Mouse (Mus musculus) left cerebral cortex, postnatal 10 days (tissue): Measurements from ENCODE around the gene Nfia. TPM values are rescaled to one million over a fixed set of nuclear protein-coding genes. Genes with fewer than 3 reads are reported as not detected.
A peak's percentile ranks its signal among the peaks of the same experiment; 100 is the strongest.

Source experiments
- DNase-seq, 2 experiments: peaks; one replicate each; pipeline ENCODE4 v3.0.0; 2021 to 2022; ENCODE audit warnings: low spot score in 2 of 2, mixed read lengths in 1 of 2; ENCODE audit errors: extremely low spot score in 1 of 2
- intact Hi-C: fragments of 180-260 bp; cut with DNase I; formaldehyde crosslinking; loops from one replicate; pipeline ENCODE4 v1.15.1; 2025
- total RNA-seq, 2 experiments: library from RNA; stranded (reverse); gene quantifications; 2 replicates each; pipeline ENCODE4 v1.2.3; 2021

The Nfia gene
- total RNA-seq, 2 experiments from 2014 or later = 76.4 to 79.5 TPM

DNA sequence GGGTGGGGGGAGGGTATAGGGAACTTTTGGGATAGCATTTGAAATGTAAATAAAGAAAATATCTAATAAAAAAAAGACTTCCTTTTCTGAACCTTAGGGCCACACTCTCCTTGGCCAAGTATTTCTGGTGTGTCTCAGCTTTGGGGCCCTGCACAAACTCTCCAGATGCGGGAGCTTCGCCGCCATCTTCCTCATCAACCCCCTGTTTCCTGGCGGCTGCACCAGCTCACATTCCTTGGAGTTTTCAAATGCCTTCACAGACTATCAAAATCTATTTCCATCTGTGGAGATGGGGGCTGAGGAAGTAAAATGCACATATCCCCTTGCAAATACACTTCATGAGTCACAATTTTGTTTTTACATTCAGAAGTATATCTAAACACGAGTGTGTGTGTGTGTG lies 75.1 kb downstream of the Nfia start:
- no peak for DNase-seq
- intact Hi-C loops = no loop called here

DNA sequence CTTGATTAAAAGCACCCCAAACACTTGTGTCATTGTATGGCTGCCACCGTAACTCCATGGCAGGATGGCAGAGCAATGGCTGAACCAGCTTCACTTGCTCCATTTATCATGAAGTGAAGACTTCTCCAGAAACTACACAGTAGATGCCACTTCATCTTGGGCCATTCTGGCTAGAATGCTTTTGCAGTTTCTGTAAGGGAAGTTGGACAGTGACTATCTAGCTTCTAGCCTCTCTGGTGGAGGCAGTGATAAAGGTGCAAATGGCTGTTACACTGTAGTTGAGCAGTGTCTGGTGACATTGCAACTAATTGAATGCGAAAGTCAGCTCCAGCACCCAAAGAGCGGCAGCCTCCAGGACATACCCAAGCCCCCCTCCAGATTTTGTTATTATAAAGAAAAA lies 78.5 kb downstream of the Nfia start:
- intact Hi-C loops = no loop called here
- DNase-seq = no peak

DNA sequence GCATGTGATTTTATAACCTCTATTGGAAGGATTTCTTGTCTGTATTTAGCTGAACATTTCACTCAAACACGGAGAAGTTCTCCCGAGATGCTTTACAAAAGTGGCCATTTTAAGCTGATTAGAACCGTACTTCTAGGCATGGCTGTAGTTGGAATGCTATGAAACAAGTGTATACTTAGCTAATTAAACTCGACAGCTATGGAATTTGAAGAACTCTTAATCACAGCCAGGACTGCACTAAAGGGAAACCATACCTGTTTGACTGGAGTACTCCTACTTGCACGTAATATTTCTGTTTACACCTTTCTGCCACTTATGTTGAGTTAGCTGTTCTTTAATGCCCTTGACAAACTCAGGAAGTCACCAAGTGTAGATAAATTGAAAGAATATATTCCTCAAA lies 79.2 kb downstream of the Nfia start:
- intact Hi-C loops = no loop called here
- no peak for DNase-seq

DNA sequence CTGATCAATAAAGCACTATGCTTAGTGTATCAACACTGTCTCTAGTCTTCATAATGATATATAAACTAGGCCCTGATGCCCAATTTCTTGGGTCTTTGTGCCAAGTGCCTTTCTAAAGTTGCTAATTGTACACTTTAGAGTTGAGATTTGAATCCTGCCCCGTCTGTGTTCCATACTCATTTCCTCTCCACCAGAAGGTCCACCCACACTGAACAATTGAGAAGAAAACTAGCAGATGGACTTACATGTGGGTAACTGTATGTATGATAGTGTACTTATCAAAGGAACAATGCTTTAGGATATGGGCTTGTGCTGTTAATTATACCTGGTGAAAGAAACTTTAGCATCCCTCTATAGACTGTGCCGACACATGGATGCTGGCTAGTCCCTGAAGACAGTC lies 80.1 kb downstream of the Nfia start:
- no peak for DNase-seq
- intact Hi-C loops = no loop called here

DNA sequence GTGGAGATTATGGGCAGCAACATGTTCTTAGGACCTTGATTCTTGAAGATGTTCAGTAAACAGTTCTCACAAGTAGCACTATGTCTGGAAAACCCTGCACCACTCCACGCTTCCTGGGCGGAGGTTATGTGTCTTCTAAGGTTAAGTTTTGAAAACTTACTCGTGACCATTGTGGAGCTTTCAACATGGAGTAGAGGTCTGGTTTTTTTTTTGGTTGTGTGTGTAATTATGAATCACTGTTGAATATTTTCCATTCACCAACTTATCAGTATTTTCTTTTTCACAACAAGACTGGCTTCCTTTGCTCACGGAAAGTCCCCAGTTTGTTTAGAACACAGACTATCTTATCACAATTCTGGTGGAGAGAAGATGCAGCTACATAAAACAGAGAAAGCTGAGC lies 82.2 kb downstream of the Nfia start:
- intact Hi-C loops = no loop called here
- DNase-seq = no peak

DNA sequence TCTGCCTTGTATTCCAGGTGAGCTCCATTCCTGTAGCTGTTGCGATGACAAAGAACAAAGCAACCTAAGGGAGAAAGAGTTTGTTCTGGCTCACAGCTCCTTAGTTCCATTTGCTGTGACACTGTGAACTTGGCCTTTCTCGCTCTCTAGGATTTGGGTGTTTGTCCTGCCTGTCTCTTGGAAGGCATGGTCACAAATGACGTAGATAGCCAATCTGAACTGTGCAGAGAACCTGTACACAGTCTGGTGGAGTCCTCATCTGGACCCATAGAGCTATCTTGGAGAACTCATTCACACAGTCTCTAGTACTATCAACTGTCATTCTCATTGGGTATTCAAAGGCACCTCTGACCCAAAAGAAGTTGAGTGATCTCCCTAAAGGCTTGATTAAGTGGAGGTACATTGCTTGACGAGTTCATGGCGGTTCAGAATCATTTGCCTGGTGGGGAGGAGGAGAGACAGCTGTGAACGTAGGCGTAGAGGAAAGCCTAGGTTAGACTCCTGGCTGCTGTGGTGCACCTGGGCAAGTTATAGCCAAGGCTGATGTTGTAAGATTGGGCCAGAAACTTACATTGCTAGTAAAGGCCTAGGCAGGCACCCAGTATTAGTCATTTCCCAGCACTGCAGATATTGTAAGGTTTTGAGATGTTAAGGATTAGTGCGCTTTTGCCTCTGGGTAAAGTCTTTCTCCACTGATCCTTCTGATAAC lies 83.3 kb downstream of the Nfia start:
- intact Hi-C loops = no loop called here
- no peak for DNase-seq

DNA sequence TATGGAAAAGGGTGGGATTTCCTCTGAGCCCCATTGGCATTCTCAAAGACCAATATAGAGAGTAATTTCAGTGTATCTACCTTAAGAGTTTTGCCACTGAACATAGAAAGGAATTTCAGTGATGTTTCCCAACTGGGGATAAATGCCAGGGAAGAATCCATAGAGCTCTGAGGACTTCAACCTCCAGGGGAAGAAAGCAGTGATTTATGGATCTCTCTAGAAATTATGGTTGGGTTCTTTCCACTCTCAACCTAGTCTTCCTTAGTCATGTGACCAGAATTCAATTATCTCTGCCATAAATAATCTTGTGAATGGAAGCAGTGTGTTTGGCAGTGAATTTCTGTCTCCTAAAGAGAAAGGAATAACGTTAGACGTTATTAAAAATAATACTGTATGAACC lies 85.0 kb downstream of the Nfia start:
- intact Hi-C loops = no loop called here
- DNase-seq = no peak

DNA sequence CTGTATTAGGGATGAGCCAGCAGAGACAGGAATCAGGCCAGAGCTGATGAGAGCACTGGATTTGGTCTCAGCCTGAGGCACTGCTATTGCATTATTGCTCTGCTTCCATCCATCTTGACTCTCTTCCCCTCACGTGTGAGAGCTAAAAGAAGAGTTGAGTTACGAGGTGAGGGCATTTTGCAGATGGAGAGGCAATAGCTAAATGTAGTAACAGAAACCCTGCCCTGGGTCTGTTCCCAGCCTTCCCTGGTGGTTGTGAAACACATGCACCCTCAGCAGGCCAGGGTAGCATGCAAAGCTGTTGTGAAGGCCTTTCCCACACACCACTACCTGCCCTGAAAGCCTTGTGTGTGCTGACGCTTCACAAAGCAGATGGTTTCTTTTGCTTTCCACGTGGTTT lies 86.9 kb downstream of the Nfia start:
- DNase-seq = no peak
- intact Hi-C loops = no loop called here

DNA sequence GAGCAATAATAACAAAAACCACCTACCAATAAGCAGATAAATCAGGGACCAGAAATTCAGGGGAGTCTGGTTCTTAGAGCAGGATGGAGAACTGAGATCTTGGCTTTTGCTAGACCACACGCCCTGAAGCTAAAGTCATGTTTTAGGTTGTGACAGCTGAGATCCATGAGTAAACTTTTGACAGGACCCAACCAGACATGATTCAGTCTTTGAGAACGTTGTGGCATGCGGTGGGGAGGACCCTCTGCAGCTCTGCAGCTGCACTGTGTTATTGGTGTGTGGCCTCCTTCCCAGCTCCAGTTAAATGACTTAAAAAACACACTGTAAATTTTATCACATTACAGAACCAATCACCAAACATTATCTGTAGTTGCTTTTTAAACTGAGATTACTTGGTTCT lies 87.8 kb downstream of the Nfia start:
- intact Hi-C loops = no loop called here
- DNase-seq = no peak

DNA sequence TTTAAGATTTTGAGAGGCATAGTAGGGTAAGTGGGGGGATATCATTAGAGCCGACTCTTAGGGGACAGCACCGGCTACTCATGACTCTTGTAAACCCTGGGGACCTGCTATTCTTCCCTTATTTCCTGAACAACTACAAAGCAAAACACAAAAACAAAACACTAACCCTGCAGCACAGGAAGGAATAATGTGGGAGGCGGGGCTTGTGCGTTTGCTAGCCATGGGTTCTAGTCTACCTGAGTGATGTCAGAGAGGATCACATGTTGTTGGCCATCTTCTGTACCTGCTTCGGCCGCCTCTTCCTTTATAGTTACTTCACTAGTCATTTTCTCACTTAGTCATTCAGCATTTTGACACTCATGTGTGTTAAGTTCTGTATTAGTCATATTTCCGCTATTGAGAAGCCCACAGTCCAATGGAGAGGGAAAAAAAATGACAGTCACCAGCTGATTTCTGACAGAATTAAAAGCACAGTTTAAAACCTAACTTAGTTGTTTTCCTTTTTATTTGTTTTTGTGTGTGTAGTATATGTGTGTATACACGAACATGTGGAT lies 88.3 kb downstream of the Nfia start:
- DNase-seq = no peak
- intact Hi-C loops = no loop called here

DNA sequence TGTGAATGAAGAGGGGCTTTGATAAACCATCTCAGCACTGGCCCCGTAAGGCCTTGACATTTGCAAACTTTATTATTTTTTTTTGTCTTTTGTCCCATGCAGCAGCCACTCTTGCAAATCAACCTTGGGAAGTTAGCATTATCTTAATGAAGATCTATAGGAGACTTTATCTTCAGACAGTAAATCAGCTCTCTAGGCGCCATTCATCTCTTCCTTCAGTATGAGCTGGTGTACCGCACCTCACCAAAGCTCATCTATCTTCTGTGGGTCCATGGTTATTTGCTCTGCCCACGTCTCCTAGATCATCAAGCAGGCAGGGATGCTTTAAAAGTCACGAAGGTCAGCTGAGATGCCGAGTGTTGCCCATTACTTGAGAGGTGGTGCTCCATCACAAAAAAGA lies 89.8 kb downstream of the Nfia start:
- intact Hi-C loops = no loop called here
- DNase-seq = no peak

DNA sequence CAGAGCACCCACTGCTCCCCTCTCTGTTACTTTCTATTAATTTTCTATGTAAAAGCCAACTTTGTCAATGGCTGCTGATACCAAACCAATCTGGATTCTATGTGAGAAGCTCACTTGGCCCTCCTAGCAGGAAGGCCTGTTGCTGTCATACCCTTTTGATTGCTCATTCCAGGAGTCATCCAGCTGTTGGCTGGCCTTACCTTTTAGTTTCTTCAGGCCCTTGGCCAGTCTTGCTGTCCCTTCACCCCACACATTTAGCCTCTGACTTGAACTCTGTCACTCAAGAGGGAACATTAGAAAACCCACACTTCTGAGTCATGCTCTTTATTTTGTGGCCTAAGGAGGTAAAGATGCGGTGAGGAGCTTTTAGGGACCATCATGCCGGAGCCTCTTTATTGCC lies 91.7 kb downstream of the Nfia start:
- DNase-seq = no peak
- intact Hi-C loops = no loop called here

DNA sequence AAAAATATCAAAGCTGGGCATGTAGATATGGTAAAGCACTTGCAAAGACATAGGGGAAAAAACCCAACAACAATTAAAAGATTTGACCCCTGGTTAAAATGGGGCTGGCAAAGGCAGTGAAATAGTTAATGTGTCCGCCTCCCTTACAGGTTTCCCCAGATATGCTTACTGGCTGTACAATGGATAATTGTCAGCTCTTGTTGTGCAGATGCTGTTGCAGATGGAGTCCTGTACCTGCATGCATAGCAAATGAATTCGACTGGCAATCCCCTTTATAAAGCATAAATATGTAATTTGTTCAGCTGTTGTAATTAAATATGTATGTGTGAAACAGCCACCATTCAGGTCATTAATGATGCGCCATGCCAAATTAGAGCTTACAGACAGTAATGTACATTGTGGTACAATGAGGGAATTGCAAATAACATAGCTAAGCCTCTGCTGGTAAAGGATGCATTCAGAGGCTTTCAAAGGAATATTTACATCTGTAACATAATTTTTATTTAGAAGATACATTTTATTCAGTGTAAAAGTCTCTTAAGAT lies 92.9 kb downstream of the Nfia start:
- intact Hi-C loops = no loop called here

DNA sequence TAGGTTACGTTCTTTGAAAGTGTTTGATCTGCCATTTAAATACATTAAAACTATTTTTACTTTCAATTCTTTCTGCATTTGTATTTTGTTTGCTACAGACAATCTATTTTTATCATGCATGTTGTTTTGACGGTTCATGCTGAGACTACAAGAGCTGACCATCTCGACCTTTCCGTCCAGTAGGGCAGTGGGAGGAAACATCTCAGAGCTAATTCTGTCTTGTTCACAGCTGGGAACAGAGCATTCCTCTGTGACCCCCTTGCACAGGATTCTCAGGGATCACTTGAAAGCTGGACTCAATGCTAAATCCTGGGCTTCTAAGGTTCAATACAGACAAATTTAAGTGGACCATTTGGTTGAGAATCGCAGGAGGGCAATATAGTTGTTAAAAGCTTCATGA lies 93.9 kb downstream of the Nfia start:
- intact Hi-C loops = no loop called here
- peak in 1 of 2 experiments; percentile 37 for DNase-seq

More for the DNA sequence above, 92.9 kb downstream of the Nfia start:
- DNase-seq = no peak

DNA sequence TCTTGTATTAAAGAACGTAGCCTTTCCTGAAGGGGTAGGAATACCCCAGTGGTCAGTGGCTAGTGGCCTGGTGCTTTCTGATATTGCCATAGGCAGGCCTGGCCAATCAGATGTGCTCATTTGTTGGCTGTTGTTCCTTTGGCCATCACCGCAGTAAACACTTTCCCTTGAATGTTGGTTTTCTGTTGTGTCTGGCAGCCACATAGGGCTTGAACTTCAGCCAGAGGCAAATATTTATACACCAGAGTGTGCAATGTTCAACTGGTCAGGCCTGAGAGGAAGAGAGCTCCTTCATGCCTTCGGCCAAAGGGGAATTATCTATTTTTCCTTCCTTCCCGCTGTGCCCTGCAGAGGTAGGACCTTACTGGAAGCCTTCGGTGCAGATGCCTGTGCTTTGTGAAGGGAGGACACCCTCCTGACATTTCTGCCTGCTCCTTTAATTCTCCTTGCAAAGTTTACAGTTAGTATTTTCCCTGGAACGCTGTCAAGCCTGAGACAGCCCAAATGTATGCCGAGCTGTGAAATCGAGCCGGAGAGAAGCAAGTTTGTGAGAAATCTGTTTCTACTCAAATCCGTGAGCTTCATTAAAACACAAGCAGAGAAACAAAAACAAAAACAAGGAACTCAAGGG lies 95.9 kb downstream of the Nfia start:
- peak in 1 of 2 experiments; percentile 61 for DNase-seq
- intact Hi-C loops = no loop called here

DNA sequence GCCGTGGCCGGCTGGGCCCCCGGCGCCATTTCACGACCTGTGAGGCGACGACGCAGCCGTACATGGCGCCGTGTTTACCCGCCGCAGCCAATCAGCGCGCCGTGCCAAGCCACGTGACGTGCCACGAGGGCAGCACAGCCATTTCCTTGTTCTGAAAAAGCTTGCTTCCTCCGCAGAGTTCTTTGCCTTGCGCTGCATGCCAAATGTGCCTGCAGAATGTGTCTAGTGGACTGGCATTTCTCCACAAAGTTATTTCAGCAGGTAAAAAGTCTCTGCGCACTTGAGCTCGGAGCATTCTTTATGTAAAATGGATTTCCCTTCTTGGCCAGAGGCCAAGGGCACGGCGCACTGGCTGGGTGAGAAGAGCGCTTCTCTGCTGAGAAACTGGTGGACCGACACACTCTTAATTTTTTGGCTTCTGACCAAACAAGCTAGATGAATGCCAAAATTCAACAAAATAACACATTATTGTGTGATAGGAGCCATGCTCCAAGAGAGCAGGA lies 96.5 kb downstream of the Nfia start:
- DNase-seq = peak; percentile 97 to 99
- intact Hi-C loops = no loop called here

DNA sequence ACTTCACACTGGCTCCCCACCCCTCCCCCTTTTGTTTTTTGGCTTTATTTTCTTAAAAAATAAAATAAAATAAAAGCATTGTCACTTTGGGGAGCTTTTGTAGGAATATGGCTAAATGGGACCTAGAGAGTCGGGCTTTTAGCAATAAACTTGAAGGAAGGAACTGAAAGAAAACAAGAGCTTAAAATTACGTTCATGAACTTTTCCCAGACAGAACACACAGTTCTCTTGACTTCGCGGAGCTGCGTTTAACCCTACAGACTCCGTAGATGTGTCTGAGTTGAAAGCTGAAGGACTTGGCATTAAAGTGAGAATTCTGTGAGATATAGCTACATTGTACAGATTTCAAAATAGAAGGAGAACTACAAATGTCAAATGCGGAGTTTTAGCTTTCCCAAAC lies 96.9 kb downstream of the Nfia start:
- DNase-seq = no peak
- intact Hi-C loops = no loop called here

DNA sequence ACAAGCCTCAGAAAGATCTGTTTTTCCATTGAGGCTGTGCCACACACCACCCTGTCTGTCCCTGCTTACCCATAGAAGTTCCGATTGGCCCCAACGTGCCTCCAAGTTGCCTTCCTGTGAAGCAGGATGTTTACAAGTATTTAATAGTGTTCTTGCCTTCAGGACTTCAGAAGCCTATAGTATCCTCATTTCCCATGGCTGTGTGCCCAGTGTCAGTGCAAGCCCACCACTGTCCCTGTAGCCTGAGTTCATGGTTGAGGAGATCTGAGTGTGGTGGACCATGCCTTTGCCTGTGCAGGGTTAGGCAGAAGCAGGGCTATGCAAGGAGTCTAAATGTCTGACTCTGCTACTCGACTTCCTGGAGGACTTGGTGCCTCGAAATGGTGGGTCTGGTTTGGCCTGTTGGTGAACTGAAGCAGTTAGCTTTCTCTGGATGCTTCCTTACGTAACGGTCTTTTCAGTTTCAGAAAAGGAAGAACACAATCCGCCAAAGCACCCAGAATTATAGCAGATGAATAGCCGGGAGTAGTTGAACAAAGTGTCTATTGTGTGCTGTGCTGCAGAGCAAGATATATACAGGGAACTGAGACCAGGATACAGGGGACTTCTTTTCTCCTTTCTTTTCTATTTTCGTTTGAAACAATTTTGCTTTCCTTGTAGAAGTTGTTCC lies 99.4 kb downstream of the Nfia start:
- peak in 1 of 2 experiments; percentile 61 for DNase-seq
- intact Hi-C loops = no loop called here

DNA sequence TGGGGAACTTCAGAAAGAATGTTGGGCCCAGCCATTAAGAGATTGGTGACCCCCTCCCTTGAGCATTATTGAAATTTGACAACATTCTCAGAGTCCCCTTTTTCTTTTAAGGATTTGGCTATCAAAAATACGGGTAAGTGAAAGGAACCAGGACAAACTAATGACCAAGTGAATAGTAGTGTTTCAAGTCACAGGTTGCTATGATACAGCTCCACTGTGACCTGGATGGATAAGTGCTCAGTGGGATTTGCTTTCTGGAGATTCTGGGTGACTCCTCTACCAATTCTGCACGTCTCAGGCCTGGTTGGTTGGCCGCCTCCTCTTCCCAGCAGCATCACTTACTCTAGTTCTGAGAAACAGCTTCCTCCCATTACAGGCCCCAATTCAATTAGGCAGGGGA lies 102.4 kb downstream of the Nfia start:
- intact Hi-C loops = no loop called here
- no peak for DNase-seq

DNA sequence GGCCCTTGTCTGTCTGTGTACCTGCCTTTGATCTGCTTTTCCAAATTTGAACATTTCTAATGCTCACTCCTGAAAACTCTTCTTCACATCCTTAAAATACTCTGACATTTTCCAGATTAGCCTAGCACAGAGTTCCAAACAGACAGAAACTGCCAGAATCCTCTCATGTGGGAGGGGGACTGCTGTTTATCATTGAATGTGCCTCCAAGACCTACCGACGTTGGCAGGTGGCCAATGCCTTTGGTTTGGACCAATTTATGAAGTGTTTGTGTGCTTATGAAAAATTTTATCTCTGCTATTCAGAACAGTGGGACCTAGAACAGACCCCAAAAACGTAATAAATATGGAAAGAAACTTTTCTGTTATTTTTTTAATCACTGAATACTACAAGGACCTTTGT lies 103.4 kb downstream of the Nfia start:
- intact Hi-C loops = no loop called here

More for the DNA sequence above, 103.4 kb downstream of the Nfia start:
- peak in 1 of 2 experiments; percentile 37 for DNase-seq
